Mouse (Mus musculus): ENCODE results near the gene Plekhb2. TPM values are rescaled to one million over a fixed set of nuclear protein-coding genes. Genes with fewer than 3 reads are reported as not detected.

The Plekhb2 gene
- 3.3 and 3.5 TPM in 2 replicates for polyA plus RNA-seq (2012)

GRCm38 (mm10) chr1:34849745-34850342, at the start of gene Plekhb2:
Gene Plekhb2 (plus strand): TSS chr1:34849976.

GRCm38 (mm10) chr1:34842887-34843618, 6.7 kb upstream of the Plekhb2 start, which contains the start of gene Fam168b:
Gene Fam168b (minus strand): TSS chr1:34843065.

Other genes with a start within 250 kb of the Plekhb2 start
- gene Fam168b, start 6.9 kb upstream of the Plekhb2 start, polyA plus RNA-seq (2012) = 147 and 158 TPM in 2 replicates